Mouse (Mus musculus) liver, embryonic 14.5 days (tissue): Measurements from ENCODE around the gene Snapc3. TPM values are rescaled to one million over a fixed set of nuclear protein-coding genes. Genes with fewer than 3 reads are reported as not detected.

ENCODE experiments used
- ATAC-seq: fragments of 200-750 bp; cut with Nextera tagmentation; 2 replicates; pipeline ENCODE4 v1.8.0; 2017; ENCODE audit warnings: moderate number of reproducible peaks, mild to moderate bottlenecking, moderate library complexity; ENCODE audit not compliant: insufficient read depth
- DNase-seq, 3 experiments: peaks; one replicate each; pipeline ENCODE4 v3.0.0-alpha.2; 2012 to 2013; ENCODE audit warnings: low read depth in 3 of 3, low spot score in 3 of 3
- H3K27ac ChIP-seq: fragments of 300-500 bp; sonication (generic); 2 replicates; pipeline ENCODE4 v1.5.1; 2014; ENCODE audit warnings: moderate library complexity, mild to moderate bottlenecking, control low read depth, inconsistent platforms
- H3K27me3 ChIP-seq: fragments of 300-500 bp; sonication (generic); 2 replicates; pipeline ENCODE4 v1.6.1; 2014; ENCODE audit warnings: mild to moderate bottlenecking, low read length, moderate library complexity; ENCODE audit not compliant: control insufficient read depth, insufficient read depth
- H3K36me3 ChIP-seq: fragments of 300-500 bp; sonication (generic); replicated peaks from 2 replicates; pipeline ENCODE4 v1.6.1; 2014; ENCODE audit warnings: low read depth; ENCODE audit not compliant: control insufficient read depth, insufficient read depth
- H3K4me1 ChIP-seq, 2 experiments: fragments of 200-500 bp in 1 of 2; fragments of 300-500 bp in 1 of 2; sonication (generic) in 1 of 2; replicated peaks; 2 replicates each; pipeline ENCODE4 v1.6.1; 2012 to 2014; ENCODE audit warnings: antibody characterized with exemption in 1 of 2, inconsistent platforms in 1 of 2, low read length in 1 of 2; ENCODE audit not compliant: control insufficient read depth in 2 of 2, insufficient read depth in 2 of 2
- H3K4me2 ChIP-seq: fragments of 300-500 bp; sonication (generic); 2 replicates; pipeline ENCODE4 v1.6.1; 2014; ENCODE audit warnings: low read depth, mild to moderate bottlenecking, control low read depth, moderate library complexity
- H3K4me3 ChIP-seq, 2 experiments: fragments of 200-500 bp in 1 of 2; fragments of 300-500 bp in 1 of 2; sonication (generic) in 1 of 2; 2 replicates each; pipeline ENCODE4 v1.5.1; 2012 to 2014; ENCODE audit warnings: low read depth in 2 of 2, low read length in 2 of 2, mild to moderate bottlenecking in 2 of 2, control low read depth in 1 of 2, inconsistent platforms in 1 of 2, moderate library complexity in 1 of 2; ENCODE audit not compliant: insufficient read depth in 1 of 2
- H3K9ac ChIP-seq: fragments of 300-500 bp; sonication (generic); replicated peaks from 2 replicates; pipeline ENCODE4 v1.6.1; 2014; ENCODE audit warnings: mild to moderate bottlenecking, control low read depth, moderate library complexity
- H3K9me3 ChIP-seq: fragments of 300-500 bp; sonication (generic); 2 replicates; pipeline ENCODE4 v1.6.1; 2016; ENCODE audit warnings: low read length, mixed read lengths; ENCODE audit not compliant: control insufficient read depth
- CTCF ChIP-seq: IDR thresholded peaks from 2 replicates; pipeline ENCODE4 v1.5.1; 2016; ENCODE audit warnings: antibody characterized with exemption, low read depth, control low read depth
- EP300 ChIP-seq: IDR thresholded peaks from 2 replicates; pipeline ENCODE4 v1.6.1; 2016; ENCODE audit warnings: antibody characterized with exemption, low read depth
- WGBS: fragments of 180-500 bp; shearing (Covaris S2); extraction: QIAGEN DNeasy Blood & Tissue Kit; methylation state at CpG from one replicate; pipeline ENCODE4 v1.1.7; 2014; ENCODE audit not compliant: insufficient replicate concordance; 5-methylcytosine and 5-hydroxymethylcytosine counted together
- polyA plus RNA-seq, 2 experiments: library from polyadenylated mRNA; depleted of rRNA in 1 of 2; stranded (reverse) in 1 of 2; unstranded in 1 of 2; fragments of >200 nt; fragmentation: Nextera tagmentation in 1 of 2; extraction: Ambion mirVana in 1 of 2; gene quantifications; 2 replicates each; pipeline versions ENCODE4 v1.2.1 to v1.2.3; 2012 to 2014

Snapc3 gene
- polyA plus RNA-seq, 2 experiments: 6.4 to 8.3 TPM

DNA sequence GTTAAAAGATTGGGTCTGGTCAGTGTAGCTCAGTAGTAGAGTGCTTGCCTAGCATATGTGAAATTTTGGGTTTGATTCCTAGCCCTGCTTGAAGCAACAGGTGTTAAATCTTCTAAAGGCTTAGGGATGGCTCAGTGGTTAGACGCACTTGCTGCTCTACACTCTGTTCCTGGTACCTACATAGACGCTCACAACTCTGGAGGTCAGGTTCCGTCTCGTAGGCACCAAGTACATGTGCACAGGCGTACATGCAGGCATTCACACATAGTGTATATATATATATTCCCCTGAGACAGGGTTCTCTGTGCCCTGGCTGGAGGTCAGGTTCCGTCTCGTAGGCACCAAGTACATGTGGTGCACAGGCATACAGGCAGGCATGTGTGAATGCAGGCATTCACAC lies 9.6 kb downstream of the Snapc3 start:
- H3K4me3 ChIP-seq: no peak overlapping the region
- no peak overlapping the region for H3K4me2 ChIP-seq
- TF ChIP-seq CTCF (no peak), EP300 (no peak)
- no peaks in the 10 kb centered on the region for H3K9me3 ChIP-seq
- ATAC-seq (no peak), DNase-seq (no peak)
- no peaks in the 10 kb centered on the region for H3K27me3 ChIP-seq
- H3K9ac ChIP-seq: no peak overlapping the region
- H3K4me1 ChIP-seq: no peaks in the 10 kb centered on the region
- no peak overlapping the region for H3K27ac ChIP-seq
- H3K36me3 ChIP-seq: peaks cover 8% of the 10 kb centered on the region
- 82% methylated on average over 7 of the region's 7 CpGs for WGBS

- no peak for ATAC-seq
These were observed 10.2 kb downstream of the Snapc3 start for GRCm38 (mm10) chr4:83427696-83428095.

GRCm38 (mm10) chr4:83428845-83429244 lies 11.3 kb downstream of the Snapc3 start:
- Histone ChIP-seq H3K4me2 (no peak overlapping the region), H3K27ac (no peak overlapping the region), H3K36me3 (peaks cover 8% of the 10 kb centered on the region), H3K4me1 (no peaks in the 10 kb centered on the region), H3K4me3 (no peak overlapping the region), H3K27me3 (no peaks in the 10 kb centered on the region), H3K9me3 (no peaks in the 10 kb centered on the region), H3K9ac (no peak overlapping the region)
- ATAC-seq: no peak
- no peak for DNase-seq
- TF ChIP-seq EP300 (no peak), CTCF (peak; percentile 43; the same call in 1 of the 2 replicates)
- WGBS: 83% methylated on average over 4 of the region's 4 CpGs

More at GRCm38 (mm10) chr4:83427696-83428095, 10.2 kb downstream of the Snapc3 start:
- no peaks in the 10 kb centered on the region for H3K4me1 ChIP-seq
- no peak for DNase-seq
- no peak for TF ChIP-seq EP300
- TF ChIP-seq CTCF: no peak
- H3K27ac ChIP-seq: no peak overlapping the region
- H3K4me3 ChIP-seq: no peak overlapping the region
- no peak overlapping the region for H3K4me2 ChIP-seq
- peaks cover 8% of the 10 kb centered on the region for H3K36me3 ChIP-seq
- no peak overlapping the region for H3K9ac ChIP-seq
- no peaks in the 10 kb centered on the region for H3K9me3 ChIP-seq
- WGBS: 85% methylated on average over 8 of the region's 8 CpGs
- H3K27me3 ChIP-seq: no peaks in the 10 kb centered on the region

- Histone ChIP-seq H3K4me2 (no peak overlapping the region), H3K36me3 (peaks cover 21% of the 10 kb centered on the region), H3K4me1 (no peaks in the 10 kb centered on the region), H3K27me3 (no peaks in the 10 kb centered on the region), H3K27ac (no peak overlapping the region), H3K9me3 (no peaks in the 10 kb centered on the region), H3K9ac (no peak overlapping the region), H3K4me3 (no peak overlapping the region)
- no peak for DNase-seq
- TF ChIP-seq EP300 (no peak), CTCF (no peak)
- 80% methylated on average over 7 of the region's 7 CpGs for WGBS
- no peak for ATAC-seq
These were observed 14.4 kb downstream of the Snapc3 start for GRCm38 (mm10) chr4:83431950-83432349.

GRCm38 (mm10) chr4:83432901-83433300 lies 15.4 kb downstream of the Snapc3 start:
- WGBS: 73% methylated on average over 6 of the region's 6 CpGs
- H3K27me3 ChIP-seq: no peaks in the 10 kb centered on the region
- DNase-seq: no peak
- TF ChIP-seq EP300 (no peak), CTCF (no peak)
- H3K27ac ChIP-seq: no peak overlapping the region
- H3K9ac ChIP-seq: no peak overlapping the region
- no peaks in the 10 kb centered on the region for H3K4me1 ChIP-seq
- H3K4me3 ChIP-seq: no peak overlapping the region
- H3K36me3 ChIP-seq: peaks cover 27% of the 10 kb centered on the region
- H3K4me2 ChIP-seq: no peak overlapping the region
- ATAC-seq: no peak
- H3K9me3 ChIP-seq: no peaks in the 10 kb centered on the region
